Mouse (Mus musculus) heart, adult 2 months (tissue): Measurements from ENCODE around the gene Rsph14.

Source experiments
- CTCF ChIP-seq: fragments of 200-600 bp; IDR thresholded peaks from 2 replicates; pipeline ENCODE4 v1.8.1; 2022; ENCODE audit warnings: antibody characterized with exemption, mild to moderate bottlenecking, moderate library complexity
- POLR2A ChIP-seq: fragments of 200-500 bp; IDR thresholded peaks from 2 replicates; pipeline ENCODE4 v1.6.1; 2011; ENCODE audit warnings: mild to moderate bottlenecking, low read depth, low read length, control low read depth; ENCODE audit not compliant: insufficient read depth

- TF ChIP-seq POLR2A (no peak), CTCF (no peak)
These were observed 31.0 kb downstream of the Rsph14 start for GRCm38 (mm10) chr10:75001391-75001790.
